11 mouse cellular contexts compared by ENCODE assay signal in the genomic region with DNA sequence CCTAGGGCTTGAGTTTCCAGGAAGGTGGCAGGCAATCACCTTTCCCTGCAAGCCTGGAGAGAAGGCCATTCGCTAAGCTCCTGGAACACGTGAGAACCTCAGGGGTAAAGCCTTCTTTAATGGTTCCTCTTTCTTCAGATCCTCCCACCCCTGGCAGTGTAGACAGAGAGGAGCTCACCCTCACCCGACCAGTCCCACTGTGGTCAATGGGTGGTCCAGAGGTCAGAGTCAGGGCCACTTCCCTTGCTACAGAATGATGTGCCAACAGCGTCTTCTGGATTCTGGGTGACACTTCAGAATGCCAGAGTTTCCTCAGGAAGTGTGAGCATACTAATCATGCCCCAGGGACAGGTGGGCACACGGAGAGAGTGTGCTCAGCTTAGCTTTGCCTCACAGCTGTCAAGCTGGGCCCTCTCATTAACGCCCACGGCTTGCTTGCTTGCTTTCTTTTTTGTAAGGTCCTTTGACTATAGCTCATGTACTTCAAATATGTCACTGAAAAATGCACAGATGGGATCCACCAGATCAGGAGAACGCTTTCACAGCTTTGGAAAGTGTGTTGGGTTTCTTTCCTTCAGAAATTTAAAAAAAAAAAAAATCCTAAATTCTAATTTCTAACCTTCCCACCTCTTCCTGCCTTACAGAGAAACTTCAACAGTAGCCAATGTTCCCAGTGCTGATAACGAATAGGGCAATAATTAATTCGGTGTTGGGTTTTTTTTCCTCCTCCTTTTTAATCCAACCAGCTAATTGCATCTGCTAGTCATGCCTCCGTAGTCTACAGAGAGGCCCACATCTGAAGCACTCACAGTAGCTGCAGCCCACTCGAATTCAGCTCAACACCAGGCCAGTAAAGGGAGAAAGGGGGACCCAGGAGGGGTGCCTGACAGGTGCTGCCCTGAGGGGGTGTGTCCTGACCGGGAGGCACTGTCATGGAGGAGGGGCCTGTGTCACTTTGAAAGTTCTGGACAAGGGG.
A peak's percentile ranks its signal among the peaks of the same experiment; 100 is the strongest.
DNase-seq lines count a peak whose midpoint lies in the region; ATAC-seq lines count a peak whose summit lies in the region.
"Had no signal": no experiment of that assay in that cellular context is flagged by ENCODE, and none has a peak within 500 bp of the region (broad histone marks: within the 10 kb centered on the region; RNA-seq: fewer than 3 reads in every experiment).

No protein-coding gene starts in this region.

- H3K27ac ChIP-seq in embryonic facial prominence, embryonic 14.5 days (replicated peaks; ENCODE audit: low read depth, low read length), result no peak overlapping the region
- no peak overlapping the region for H3K27ac ChIP-seq in embryonic facial prominence, embryonic 10.5 days (replicated peaks)
- H3K27ac ChIP-seq: embryonic facial prominence, embryonic 15.5 days; heart, embryonic 15.5 days had no signal

- H3K4me3 ChIP-seq in embryonic facial prominence, embryonic 14.5 days (ENCODE audit: low read depth, low read length), result no peak overlapping the region
- no peak overlapping the region for H3K4me3 ChIP-seq in embryonic facial prominence, embryonic 10.5 days
- H3K4me3 ChIP-seq: embryonic facial prominence, embryonic 15.5 days; heart, embryonic 15.5 days had no signal

- no peaks in the 10 kb centered on the region for H3K27me3 ChIP-seq in embryonic facial prominence, embryonic 14.5 days (replicated peaks; ENCODE audit: control insufficient read depth, insufficient read depth, low read length)
- H3K27me3 ChIP-seq in embryonic facial prominence, embryonic 10.5 days (replicated peaks; ENCODE audit: low read depth, poor library complexity, severe bottlenecking), result no peaks in the 10 kb centered on the region
- H3K27me3 ChIP-seq: embryonic facial prominence, embryonic 15.5 days; heart, embryonic 15.5 days had no signal

- no peak for ATAC-seq in embryonic facial prominence, embryonic 14.5 days (ENCODE audit: low read depth)
- ATAC-seq in megakaryocyte, adult 5-6 weeks (ENCODE audit: poor library complexity, severe bottlenecking), result 0 out of 2 replicates have a peak, but pooled peaks have one; percentile 38

- H3K4me1 ChIP-seq in embryonic facial prominence, embryonic 14.5 days (ENCODE audit: control insufficient read depth, insufficient read depth, low read length), result no peaks in the 10 kb centered on the region; the same call in 1 of the 2 replicates
- peaks cover 3% of the 10 kb centered on the region for H3K4me1 ChIP-seq in embryonic facial prominence, embryonic 10.5 days
- H3K4me1 ChIP-seq: heart, embryonic 15.5 days had no signal

- no peaks in the 10 kb centered on the region for H3K9me3 ChIP-seq in embryonic facial prominence, embryonic 14.5 days (ENCODE audit: control insufficient read depth, low read length)
- no peaks in the 10 kb centered on the region for H3K9me3 ChIP-seq in embryonic facial prominence, embryonic 10.5 days
- H3K9me3 ChIP-seq: embryonic facial prominence, embryonic 15.5 days; heart, embryonic 15.5 days had no signal

- DNase-seq in embryonic facial prominence, embryonic 14.5 days (ENCODE audit: low spot score), result peak; percentile 48
- DNase-seq in embryonic facial prominence, embryonic 10.5 days (ENCODE audit: low spot score), result no peak
- peak; percentile 82 for DNase-seq in right cerebral cortex, adult 18-20 months
- DNase-seq in right cerebral cortex, postnatal 4 days, result no peak
- no peak for DNase-seq in cerebellum, adult 9-10 months
- DNase-seq in adrenal gland, postnatal 14 days, result no peak
- no peak for DNase-seq in kidney, adult 11 months
- DNase-seq: lung, postnatal 4 days had no signal

- 64% methylated on average over 13 of the region's 13 CpGs for WGBS in embryonic facial prominence, embryonic 14.5 days
- 77% methylated on average over 13 of the region's 13 CpGs for WGBS in embryonic facial prominence, embryonic 10.5 days

- no peak overlapping the region for H3K9ac ChIP-seq in embryonic facial prominence, embryonic 14.5 days (ENCODE audit: low read depth, low read length)
- H3K9ac ChIP-seq: embryonic facial prominence, embryonic 15.5 days; heart, embryonic 15.5 days had no signal

- H3K36me3 ChIP-seq in embryonic facial prominence, embryonic 14.5 days (ENCODE audit: control insufficient read depth, insufficient read depth, low read length), result no peaks in the 10 kb centered on the region
- H3K36me3 ChIP-seq in embryonic facial prominence, embryonic 10.5 days (replicated peaks), result peaks cover 5% of the 10 kb centered on the region; the same call in 1 of the 2 replicates
- H3K36me3 ChIP-seq: embryonic facial prominence, embryonic 15.5 days; heart, embryonic 15.5 days had no signal

- H3K4me2 ChIP-seq in embryonic facial prominence, embryonic 14.5 days (ENCODE audit: low read depth, low read length), result no peak overlapping the region
- H3K4me2 ChIP-seq: embryonic facial prominence, embryonic 15.5 days; heart, embryonic 15.5 days had no signal

Comparison
In these comparisons a context has a peak if more than half of its experiments do, and no peak if none do; other contexts are left out.
1. DNase-seq: peak in embryonic facial prominence, embryonic 14.5 days (single experiment) and right cerebral cortex, adult 18-20 months (single experiment); none in embryonic facial prominence, embryonic 10.5 days (single experiment), right cerebral cortex, postnatal 4 days (single experiment), cerebellum, adult 9-10 months (single experiment), adrenal gland, postnatal 14 days (single experiment) and kidney, adult 11 months (single experiment).